Mouse (Mus musculus) MEL (cell line): ENCODE results near the gene Cpeb2.

Experiments
- CHD2 ChIP-seq: IDR thresholded peaks from 2 replicates; pipeline ENCODE4 v1.6.1; 2011; ENCODE audit warnings: low read length, improper control_type of control experiment
- CTCF ChIP-seq, 3 experiments: IDR thresholded peaks in 2 of 3; conservative IDR thresholded peaks in 1 of 3; 2 replicates each; pipeline ENCODE4 v1.5.1; 2011 to 2012; ENCODE audit warnings: low read length in 3 of 3, low read depth in 2 of 3, mild to moderate bottlenecking in 2 of 3, improper control_type of control experiment in 1 of 3, inconsistent platforms in 1 of 3, mixed read lengths in 1 of 3, moderate library complexity in 1 of 3; ENCODE audit not compliant: control insufficient read depth in 1 of 3, insufficient read depth in 1 of 3, poor library complexity in 1 of 3, severe bottlenecking in 1 of 3
- EP300 ChIP-seq, 2 experiments: IDR thresholded peaks; 2 replicates each; pipeline ENCODE4 v1.6.1; 2011; ENCODE audit warnings: improper control_type of control experiment in 2 of 2, low read length in 2 of 2, low read depth in 1 of 2, mild to moderate bottlenecking in 1 of 2
- ETS1 ChIP-seq: IDR thresholded peaks from 2 replicates; pipeline ENCODE4 v1.6.1; 2012; ENCODE audit warnings: low read depth, mild to moderate bottlenecking, inconsistent platforms, low read length, improper control_type of control experiment, moderate library complexity
- MEF2A ChIP-seq: IDR thresholded peaks from 2 replicates; pipeline ENCODE4 v1.6.1; 2014; ENCODE audit warnings: low read depth, mild to moderate bottlenecking, inconsistent platforms, low read length, improper control_type of control experiment; ENCODE audit not compliant: poor library complexity, insufficient replicate concordance, severe bottlenecking; ENCODE audit errors: extremely low read depth
- SMC3 ChIP-seq: IDR thresholded peaks from 2 replicates; pipeline ENCODE4 v1.6.1; 2011; ENCODE audit warnings: low read depth, low read length, improper control_type of control experiment

DNA sequence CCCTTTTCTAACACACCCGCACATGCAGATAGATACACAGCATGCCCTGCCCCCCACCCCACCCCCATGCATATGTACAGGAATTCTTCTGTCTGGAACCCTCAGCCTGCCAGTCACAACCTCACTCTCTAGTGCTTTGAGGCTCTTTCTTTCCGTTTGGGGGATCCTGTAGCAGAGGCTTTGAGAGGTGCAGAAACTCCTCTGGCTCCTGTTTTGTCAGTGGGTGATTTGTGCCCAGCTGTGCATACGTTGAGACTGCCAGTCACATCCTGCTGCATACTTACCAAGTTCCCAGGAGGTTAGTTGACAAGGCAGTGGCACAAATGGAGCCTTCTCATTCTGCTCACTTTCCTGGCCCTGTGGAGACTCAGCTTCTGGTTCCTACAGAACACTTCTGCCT, 68.0 kb downstream of the Cpeb2 start:
- TF ChIP-seq SMC3: no peak
- TF ChIP-seq CTCF (IDR thresholded peaks at IDR 0.05 in 2 of 3, conservative IDR thresholded peaks at IDR 0.05 in 1 of 3; ENCODE audit: control insufficient read depth in 1 of 3, insufficient read depth in 1 of 3, low read depth in 2 of 3, low read length in 3 of 3, poor library complexity in 1 of 3, severe bottlenecking in 1 of 3): no peak
- TF ChIP-seq CHD2: no peak
- TF ChIP-seq ETS1: no peak
- no peak for TF ChIP-seq MEF2A
- no peak for TF ChIP-seq EP300 (IDR thresholded peaks at IDR 0.05; ENCODE audit: low read depth in 1 of 2, low read length in 2 of 2)
